Mouse (Mus musculus): ENCODE results near the gene Havcr2. TPM values are rescaled to one million over a fixed set of nuclear protein-coding genes. Genes with fewer than 3 reads are reported as not detected.
"Not testable (repeated sequence)": the region's sequence is repeated elsewhere in the genome, so short reads cannot be mapped to it uniquely, and the experiment has no call there.

Havcr2 gene
- 1 to 10 TPM; 2.6 to 3.0 TPM for total RNA-seq (2021)
- long read RNA-seq, experiment 1, partial matches to known transcripts: 0 of 4 reads
- long read RNA-seq, experiment 1, other reads (novel, unspliced or antisense): 2 of 4 reads
- long read RNA-seq, experiment 2, partial matches to known transcripts: 0 of 3 reads
- long read RNA-seq, experiment 2, other reads (novel, unspliced or antisense): 2 of 3 reads

GRCm38 (mm10) chr11:46454453-46455045 lies at the start of gene Havcr2:
Havcr2 (plus strand) TSS chr11:46454935.
- DNase-seq (ENCODE audit: low spot score in 2 of 2): no peak

GRCm38 (mm10) chr11:46404986-46405385 lies 49.7 kb upstream of the Havcr2 start:
- DNase-seq (ENCODE audit: low spot score in 2 of 2): no peak

- DNase-seq (ENCODE audit: low spot score in 2 of 2): no peak
Observed at GRCm38 (mm10) chr11:46406721-46407120, 48.0 kb upstream of the Havcr2 start.

GRCm38 (mm10) chr11:46410018-46410563 lies 44.6 kb upstream of the Havcr2 start:
- DNase-seq (ENCODE audit: low spot score in 2 of 2): no peak

DNA sequence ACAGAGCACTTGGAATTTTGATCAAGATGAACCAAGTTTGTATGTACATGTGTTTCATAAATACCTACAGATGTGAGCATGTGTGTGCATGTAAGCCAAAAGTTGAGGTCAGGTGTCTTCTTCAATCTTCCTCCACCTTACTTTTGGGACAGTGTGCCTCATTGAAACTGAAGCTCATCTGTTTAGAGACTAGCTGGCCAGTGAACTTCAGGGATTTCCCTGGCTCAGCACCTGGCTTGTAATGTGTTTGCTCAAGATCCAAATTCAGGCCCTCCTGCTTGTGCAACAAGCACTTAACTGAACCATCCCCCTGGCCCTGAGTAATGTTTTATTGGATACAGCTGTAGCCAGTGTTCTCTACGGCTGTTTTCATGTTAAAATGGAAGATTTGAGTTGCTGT lies 36.3 kb upstream of the Havcr2 start:
- DNase-seq (ENCODE audit: low spot score in 2 of 2): no peak

DNA sequence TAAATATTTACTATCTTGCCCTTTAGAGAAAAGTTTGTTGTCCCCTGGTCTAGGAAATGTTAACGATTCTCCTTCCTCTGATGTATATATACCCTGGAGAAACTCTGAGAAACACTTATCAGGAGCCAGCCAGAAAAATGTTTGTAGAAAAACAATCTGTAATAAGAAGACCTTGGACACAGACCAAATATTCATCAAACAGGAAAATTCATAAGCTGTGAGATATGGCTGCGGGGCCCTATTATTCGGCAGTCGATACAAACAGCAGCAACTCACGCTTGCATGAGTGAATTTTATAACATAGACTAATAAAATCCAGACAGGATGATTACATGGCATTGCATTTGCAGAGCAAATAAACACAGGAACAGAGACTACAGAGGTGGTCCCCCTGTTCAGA lies 35.9 kb upstream of the Havcr2 start:
- DNase-seq (ENCODE audit: low spot score in 2 of 2): no peak

GRCm38 (mm10) chr11:46421086-46421888 lies 33.4 kb upstream of the Havcr2 start:
- DNase-seq (ENCODE audit: low spot score in 2 of 2): no peak

DNA sequence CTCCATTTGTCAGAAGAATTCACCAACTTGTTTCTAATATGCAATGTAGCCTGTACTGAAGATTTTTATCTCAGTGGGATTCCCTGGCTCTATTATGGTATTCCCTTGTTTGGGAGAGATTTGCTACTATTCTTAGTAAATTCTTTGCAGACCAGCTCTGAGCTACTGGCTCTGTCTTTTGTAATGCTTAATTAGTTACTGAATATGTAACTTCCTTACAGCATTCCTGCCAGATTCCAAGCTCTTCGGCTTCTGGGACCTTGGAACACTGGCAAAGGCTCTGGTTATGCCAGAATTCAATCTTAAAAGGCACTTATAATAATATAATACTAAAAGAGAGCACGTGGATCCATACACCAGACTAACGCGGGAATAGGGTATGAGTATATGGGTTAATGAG lies 26.6 kb upstream of the Havcr2 start:
- DNase-seq (ENCODE audit: low spot score in 2 of 2): not testable (repeated sequence)

- no peak for DNase-seq (ENCODE audit: low spot score in 2 of 2)
Observed at GRCm38 (mm10) chr11:46430123-46430522, 24.6 kb upstream of the Havcr2 start.

- peak; percentile 88 to 92 for DNase-seq (ENCODE audit: low spot score in 2 of 2)
Observed at GRCm38 (mm10) chr11:46431129-46431528, 23.6 kb upstream of the Havcr2 start.

- DNase-seq (ENCODE audit: low spot score in 2 of 2): no peak
Observed at GRCm38 (mm10) chr11:46435363-46435762, 19.4 kb upstream of the Havcr2 start.

- DNase-seq (ENCODE audit: low spot score in 2 of 2): peak; percentile 89 to 94
Observed at GRCm38 (mm10) chr11:46436760-46437458, 17.8 kb upstream of the Havcr2 start, which contains the start of gene Med7. Med7 (plus strand) TSS chr11:46436925.

DNA sequence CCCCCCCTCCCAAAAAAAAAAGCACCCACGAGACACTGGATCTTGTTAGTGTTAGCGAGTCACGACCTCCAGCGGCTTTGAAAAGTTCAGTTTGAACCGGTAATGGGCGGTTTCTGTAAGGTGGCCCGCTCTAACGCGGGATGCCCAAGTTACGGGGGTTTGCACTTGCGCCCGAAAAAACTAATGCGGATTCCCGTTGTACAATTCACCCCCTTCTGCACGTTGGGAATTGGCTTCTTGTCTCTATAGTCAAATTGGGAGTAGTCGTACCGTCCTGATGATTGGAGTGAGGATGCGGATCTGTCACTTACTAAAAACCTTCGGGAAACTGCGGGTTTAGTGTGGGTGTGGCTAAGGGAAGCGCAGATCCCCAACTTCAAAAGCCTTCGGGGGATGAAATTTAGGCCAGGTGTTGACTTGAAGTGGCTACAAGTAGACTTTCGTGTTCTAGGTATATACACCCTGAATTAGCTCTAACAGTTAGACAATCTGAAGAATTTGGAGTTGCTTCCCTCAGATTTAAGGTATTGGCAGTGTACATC lies 17.2 kb upstream of the Havcr2 start:
- DNase-seq (ENCODE audit: low spot score in 2 of 2): no peak

DNA sequence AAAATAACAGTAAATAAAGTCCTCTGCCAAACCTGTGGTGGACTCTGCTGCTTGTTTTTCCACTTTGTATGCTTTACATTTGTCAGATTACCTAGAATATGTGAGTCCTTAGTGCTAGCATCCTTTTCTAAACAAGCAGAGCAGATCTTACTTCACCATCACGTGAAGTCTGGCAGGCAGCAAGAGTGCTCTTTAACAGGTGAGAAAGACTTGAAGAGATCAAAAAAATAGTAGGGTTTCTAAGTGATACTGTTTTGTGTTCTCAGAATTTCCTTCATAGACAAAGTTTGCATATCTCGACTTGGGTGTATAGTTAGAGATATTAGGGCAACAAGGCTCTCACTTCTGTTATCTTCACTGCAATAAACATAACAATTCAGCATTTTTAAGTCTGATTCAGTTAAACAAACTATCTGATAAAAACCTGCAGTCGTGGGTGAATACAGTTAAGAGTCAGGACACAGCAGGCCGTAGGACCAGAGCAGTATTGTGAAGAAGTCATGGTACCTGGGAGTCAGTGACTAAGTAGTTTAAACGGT lies 15.7 kb upstream of the Havcr2 start:
- no peak for DNase-seq (ENCODE audit: low spot score in 2 of 2)

DNA sequence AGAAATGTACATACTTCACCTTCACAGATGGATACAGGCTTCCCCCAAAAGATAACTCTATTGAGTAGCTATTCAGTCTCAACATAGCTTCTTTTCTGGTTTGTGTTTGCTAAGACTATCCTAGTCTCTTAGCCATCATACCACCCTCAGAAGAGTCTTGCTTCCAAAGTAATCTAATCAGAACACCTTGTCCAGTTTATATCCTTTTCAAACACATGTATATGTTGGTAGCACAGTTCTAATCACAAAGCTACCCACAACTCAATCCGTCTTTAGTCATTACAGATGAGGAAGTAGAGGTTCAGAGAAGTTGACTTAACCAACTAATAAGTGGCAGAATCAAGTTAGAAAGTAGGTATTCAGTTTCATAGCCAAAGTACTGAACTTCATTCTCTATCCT lies 13.0 kb upstream of the Havcr2 start:
- no peak for DNase-seq (ENCODE audit: low spot score in 2 of 2)

- DNase-seq (ENCODE audit: low spot score in 2 of 2): no peak
Observed at GRCm38 (mm10) chr11:46443152-46443551, 11.6 kb upstream of the Havcr2 start.

DNA sequence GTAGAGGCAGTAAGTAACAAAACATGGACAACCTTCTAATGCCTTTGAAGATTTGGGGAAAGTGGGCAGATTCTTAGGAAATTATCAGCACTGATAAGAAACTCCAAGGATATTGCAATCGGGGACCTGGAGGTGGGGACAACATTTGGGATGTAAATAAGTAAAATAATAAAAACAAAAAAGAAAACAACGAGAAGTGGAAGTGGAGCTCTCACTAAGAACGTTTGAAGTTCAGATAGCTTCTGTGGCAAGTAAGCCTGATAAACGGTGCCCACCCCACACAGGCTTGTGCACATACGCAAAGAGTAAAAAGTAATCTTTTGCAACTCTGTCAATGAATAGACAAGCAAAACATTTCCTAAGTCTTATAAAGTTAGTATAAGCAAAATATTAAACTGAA lies 10.8 kb upstream of the Havcr2 start:
- no peak for DNase-seq (ENCODE audit: low spot score in 2 of 2)

GRCm38 (mm10) chr11:46446150-46446549 lies 8.6 kb upstream of the Havcr2 start:
- no peak for DNase-seq (ENCODE audit: low spot score in 2 of 2)

GRCm38 (mm10) chr11:46447644-46448484 lies 6.9 kb upstream of the Havcr2 start:
- DNase-seq (ENCODE audit: low spot score in 2 of 2): no peak
